Mouse (Mus musculus) MEL (cell line): ENCODE results near the gene Itgb1bp1.

Experiments
- BHLHE40 ChIP-seq: IDR thresholded peaks from 2 replicates; pipeline ENCODE4 v1.6.1; 2012; ENCODE audit warnings: low read depth, mild to moderate bottlenecking, inconsistent platforms, low read length, improper control_type of control experiment, borderline replicate concordance
- CTCF ChIP-seq, 3 experiments: IDR thresholded peaks in 2 of 3; conservative IDR thresholded peaks in 1 of 3; 2 replicates each; pipeline ENCODE4 v1.5.1; 2011 to 2012; ENCODE audit warnings: low read length in 3 of 3, low read depth in 2 of 3, mild to moderate bottlenecking in 2 of 3, improper control_type of control experiment in 1 of 3, inconsistent platforms in 1 of 3, mixed read lengths in 1 of 3, moderate library complexity in 1 of 3; ENCODE audit not compliant: control insufficient read depth in 1 of 3, insufficient read depth in 1 of 3, poor library complexity in 1 of 3, severe bottlenecking in 1 of 3
- EP300 ChIP-seq, 2 experiments: IDR thresholded peaks; 2 replicates each; pipeline ENCODE4 v1.6.1; 2011; ENCODE audit warnings: improper control_type of control experiment in 2 of 2, low read length in 2 of 2, low read depth in 1 of 2, mild to moderate bottlenecking in 1 of 2
- MAX ChIP-seq: IDR thresholded peaks from 2 replicates; pipeline ENCODE4 v1.6.1; 2011; ENCODE audit warnings: low read length, improper control_type of control experiment
- POLR2A ChIP-seq, 2 experiments: IDR thresholded peaks; 2 replicates each; pipeline ENCODE4 v1.6.1; 2011 to 2012; ENCODE audit warnings: low read length in 2 of 2, mild to moderate bottlenecking in 2 of 2, control low read depth in 1 of 2, improper control_type of control experiment in 1 of 2, low read depth in 1 of 2, moderate library complexity in 1 of 2; ENCODE audit not compliant: control insufficient read depth in 1 of 2, insufficient read depth in 1 of 2, poor library complexity in 1 of 2
- RAD21 ChIP-seq: IDR thresholded peaks from 2 replicates; pipeline ENCODE4 v1.6.1; 2011; ENCODE audit warnings: mild to moderate bottlenecking, low read depth, low read length, improper control_type of control experiment
- ZKSCAN1 ChIP-seq: IDR thresholded peaks from 2 replicates; pipeline ENCODE4 v1.6.1; 2012; ENCODE audit warnings: low read depth, mild to moderate bottlenecking, inconsistent platforms, low read length, improper control_type of control experiment, moderate library complexity

- TF ChIP-seq POLR2A (IDR thresholded peaks at IDR 0.05; ENCODE audit: control insufficient read depth in 1 of 2, insufficient read depth in 1 of 2, low read depth in 1 of 2, low read length in 2 of 2, poor library complexity in 1 of 2) (no peak), EP300 (IDR thresholded peaks at IDR 0.05; ENCODE audit: low read depth in 1 of 2, low read length in 2 of 2) (no peak), CTCF (IDR thresholded peaks at IDR 0.05 in 2 of 3, conservative IDR thresholded peaks at IDR 0.05 in 1 of 3; ENCODE audit: control insufficient read depth in 1 of 3, insufficient read depth in 1 of 3, low read depth in 2 of 3, low read length in 3 of 3, poor library complexity in 1 of 3, severe bottlenecking in 1 of 3) (no peak), RAD21 (no peak), MAX (no peak), ZKSCAN1 (no peak), BHLHE40 (no peak)
Measured at GRCm38 (mm10) chr12:21268083-21268616, 17.9 kb downstream of the Itgb1bp1 start.
